9 mouse cellular contexts compared by ENCODE assay signal in genomic region chr5:32934654-32935053, GRCm38 (mm10).
DNase-seq lines count a peak whose midpoint lies in the region; ATAC-seq and TF ChIP-seq lines count a peak whose summit lies in the region.
"Had no signal": no experiment of that assay in that cellular context is flagged by ENCODE, and none has a peak within 500 bp of the region (broad histone marks: within the 10 kb centered on the region; RNA-seq: fewer than 3 reads in every experiment).

No protein-coding gene starts in this region.

- H3K79me2 ChIP-seq in liver, adult 2 months (ENCODE audit: control insufficient read depth, insufficient read depth, low read length), result no peaks in the 10 kb centered on the region

- no peak overlapping the region for H3K4me2 ChIP-seq in liver, embryonic 11.5 days

- ATAC-seq in liver, embryonic 11.5 days (replicated peaks; ENCODE audit: low FRiP score), result no peak

- no peak overlapping the region for H3K27ac ChIP-seq in liver, adult 2 months (replicated peaks; ENCODE audit: insufficient read depth, low read depth, low read length)
- H3K27ac ChIP-seq in liver, embryonic 11.5 days (ENCODE audit: low read depth, low read length), result no peak overlapping the region

- no peaks in the 10 kb centered on the region for H3K27me3 ChIP-seq in liver, adult 2 months (ENCODE audit: control insufficient read depth, insufficient read depth, low read length)
- no peaks in the 10 kb centered on the region for H3K27me3 ChIP-seq in liver, embryonic 11.5 days (replicated peaks; ENCODE audit: control insufficient read depth, insufficient read depth, low read length)
- H3K27me3 ChIP-seq in splenic B cell, adult 2 months (ENCODE audit: control insufficient read depth, insufficient read depth, low read length, poor library complexity, severe bottlenecking), result no peaks in the 10 kb centered on the region

- H3K9me3 ChIP-seq in liver, embryonic 11.5 days (ENCODE audit: control insufficient read depth, low read length), result no peaks in the 10 kb centered on the region

- no peak for TF ChIP-seq POLR2A in liver, adult 2 months (IDR thresholded peaks at IDR 0.05; ENCODE audit: extremely low read depth, insufficient read depth, low read length)

- peak; percentile 44; the same call in 1 of the 2 replicates for TF ChIP-seq CTCF in liver, adult 2 months (IDR thresholded peaks at IDR 0.05; ENCODE audit: low read depth, low read length)

- H3K36me3 ChIP-seq in liver, adult 2 months (ENCODE audit: control insufficient read depth, insufficient read depth, low read length), result peaks cover 40% of the 10 kb centered on the region
- H3K36me3 ChIP-seq in liver, embryonic 11.5 days (ENCODE audit: control insufficient read depth, insufficient read depth, low read length), result peaks cover 12% of the 10 kb centered on the region
- peaks cover 12% of the 10 kb centered on the region; the same call in 1 of the 2 replicates for H3K36me3 ChIP-seq in splenic B cell, adult 2 months (ENCODE audit: control insufficient read depth, insufficient read depth, low read length, poor library complexity, severe bottlenecking)

- no peak overlapping the region for H3K9ac ChIP-seq in liver, adult 2 months (ENCODE audit: low read depth, low read length)
- no peak overlapping the region for H3K9ac ChIP-seq in liver, embryonic 11.5 days (ENCODE audit: low read depth, low read length)

- H3K4me3 ChIP-seq in liver, adult 2 months (ENCODE audit: insufficient read depth, low read depth, low read length), result no peak overlapping the region
- no peak overlapping the region for H3K4me3 ChIP-seq in liver, embryonic 11.5 days (ENCODE audit: low read depth, low read length)
- H3K4me3 ChIP-seq: erythroblast, embryonic 14.5 days had no signal

- peak; percentile 48 for DNase-seq in embryo, embryonic 10 days (ENCODE audit: low spot score)
- no peak for DNase-seq in embryo, embryonic 9.5 days (ENCODE audit: extremely low spot score)
- peak; percentile 23 for DNase-seq in liver, adult 2 months (ENCODE audit: extremely low read depth, low read depth, low spot score)
- no peak for DNase-seq in liver, embryonic 11.5 days (ENCODE audit: low spot score)
- DNase-seq in adipocyte (ENCODE audit: low spot score), result peak; percentile 54
- DNase-seq in splenic B cell, adult 2 months (ENCODE audit: low read depth, low spot score), result peak; percentile 64
- no peak for DNase-seq in layer of hippocampus, adult 9-10 months (ENCODE audit: low spot score)
- no peak for DNase-seq in ovary, postnatal 36 days (ENCODE audit: low spot score)

- no peaks in the 10 kb centered on the region for H3K4me1 ChIP-seq in liver, adult 2 months (ENCODE audit: control insufficient read depth, insufficient read depth, low read length)
- H3K4me1 ChIP-seq in liver, embryonic 11.5 days (replicated peaks; ENCODE audit: control insufficient read depth, insufficient read depth, low read length), result no peaks in the 10 kb centered on the region

- WGBS in liver, adult 2 months, result 81% methylated on average over 2 of the region's 2 CpGs
- 55% methylated on average over 2 of the region's 2 CpGs for WGBS in liver, embryonic 11.5 days

Comparison
In these comparisons a context has a peak if more than half of its experiments do, and no peak if none do; other contexts are left out.
1. DNase-seq: peak in embryo, embryonic 10 days (single experiment), liver, adult 2 months (single experiment), adipocyte (single experiment) and splenic B cell, adult 2 months (single experiment); none in embryo, embryonic 9.5 days (single experiment), liver, embryonic 11.5 days (single experiment), layer of hippocampus, adult 9-10 months (single experiment) and ovary, postnatal 36 days (single experiment).